Mouse (Mus musculus): ENCODE measurements around the gene Ceacam11. TPM values are rescaled to one million over a fixed set of nuclear protein-coding genes. Genes with fewer than 3 reads are reported as not detected.
"Not testable (repeated sequence)": the region's sequence is repeated elsewhere in the genome, so short reads cannot be mapped to it uniquely, and the experiment has no call there.

Ceacam11 gene
- total RNA-seq (2014; fragmentation: Nextera tagmentation) (not detected in 2 replicates), total RNA-seq (2017) (not detected in 2 replicates), polyA plus RNA-seq (2012) (not detected in 2 replicates)

DNA sequence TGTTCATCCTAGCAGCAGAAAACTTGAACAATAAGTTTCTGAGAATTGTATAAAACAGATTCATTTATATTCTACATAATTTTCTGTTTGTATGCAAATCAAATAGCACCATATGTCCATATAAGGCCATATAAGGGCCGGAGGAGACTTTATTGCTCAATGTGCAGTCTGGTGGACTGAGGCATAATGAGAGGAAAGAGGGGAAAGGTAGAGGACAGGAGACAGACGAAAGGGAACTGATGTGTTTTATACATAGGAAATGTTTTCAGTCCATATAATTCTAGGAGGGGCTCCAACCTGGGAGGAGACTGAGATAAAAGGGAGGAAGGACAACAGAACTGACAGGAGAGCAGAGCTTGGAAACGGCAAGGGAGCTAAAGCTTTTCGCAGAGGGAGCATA lies at the start of gene Ceacam11:
Gene Ceacam11 (plus strand): TSS at position 301 of the 400 bp plus-strand sequence.
- Histone ChIP-seq H3K4me1 (ENCODE audit: insufficient read depth, low read depth, low read length) (no peaks in the 10 kb centered on the region), H3K9me3 (replicated peaks) (no peaks in the 10 kb centered on the region), H3K27me3 (ENCODE audit: insufficient read depth, low read length) (no peaks in the 10 kb centered on the region)

DNA sequence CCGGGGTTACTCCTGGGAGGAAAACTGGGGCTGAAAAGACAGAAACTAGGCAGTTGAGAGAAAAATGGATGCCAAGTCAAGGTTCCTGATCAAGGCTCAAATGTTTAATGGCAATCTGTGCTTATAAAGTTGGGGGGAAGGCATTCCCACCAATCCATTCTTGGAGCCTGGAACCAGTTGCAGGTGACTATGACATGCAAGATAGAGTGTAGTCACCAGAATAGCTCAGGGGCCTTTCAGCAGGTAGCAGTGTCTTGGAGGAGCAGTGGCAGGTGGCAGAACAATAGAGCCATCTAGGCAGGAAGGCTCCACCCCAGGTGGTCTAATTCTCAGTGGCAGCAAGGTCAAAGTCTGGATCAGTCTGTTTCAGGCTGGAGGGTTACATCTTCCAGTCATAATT lies 29.2 kb downstream of the Ceacam11 start:
- H3K36me3 ChIP-seq (replicated peaks); H3K4me3 ChIP-seq (ENCODE audit: low read depth, low read length); H3K9me3 ChIP-seq (replicated peaks); H3K27me3 ChIP-seq (ENCODE audit: insufficient read depth, low read length); H3K4me1 ChIP-seq (ENCODE audit: insufficient read depth, low read depth, low read length); ATAC-seq (ENCODE audit: extremely low read depth, insufficient number of reproducible peaks, low FRiP score, poor library complexity, severe bottlenecking); DNase-seq (ENCODE audit: low spot score): not testable (repeated sequence)

More for the DNA sequence above, at the start of gene Ceacam11:
- ATAC-seq (ENCODE audit: extremely low read depth, insufficient number of reproducible peaks, low FRiP score, poor library complexity, severe bottlenecking), result no peak
- DNase-seq (ENCODE audit: low spot score), result no peak
- TF ChIP-seq POLR2AphosphoS5 (IDR thresholded peaks at IDR 0.05; ENCODE audit: insufficient replicate concordance, low read depth, low read length), result no peak
- no peak for TF ChIP-seq CTCF (IDR thresholded peaks at IDR 0.05; ENCODE audit: low read depth, low read length)
- no peak for TF ChIP-seq GATA1 (IDR thresholded peaks at IDR 0.05; ENCODE audit: borderline replicate concordance, low read length)
- TF ChIP-seq TAL1 (conservative IDR thresholded peaks at IDR 0.05; ENCODE audit: low read depth, low read length), result no peak
- TF ChIP-seq GATA2 (IDR thresholded peaks at IDR 0.05; ENCODE audit: borderline replicate concordance, low read depth, low read length), result no peak
- Histone ChIP-seq H3K4me3 (ENCODE audit: low read depth, low read length) (no peak within 1 kb of the TSS), H3K36me3 (replicated peaks) (no peaks in the 10 kb centered on the region)

DNA sequence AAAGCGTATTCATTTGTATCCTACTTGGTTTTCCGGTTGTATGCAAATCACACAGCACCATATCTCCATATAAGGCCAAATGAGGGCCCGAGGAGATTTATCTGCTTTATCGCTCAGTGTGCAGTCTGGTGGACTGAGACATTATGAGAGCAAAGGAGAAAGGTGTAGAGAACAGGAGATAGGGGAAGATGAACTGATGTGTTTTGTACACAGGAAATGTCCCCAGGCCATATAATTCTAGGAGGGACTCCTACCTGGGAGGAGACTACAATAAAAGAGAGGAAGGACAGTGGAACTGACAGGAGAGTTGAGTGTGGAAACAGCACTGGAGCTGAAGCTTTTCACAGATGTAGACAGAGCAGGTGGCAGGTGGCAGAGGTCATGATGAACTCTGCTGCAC lies 37.7 kb downstream of the Ceacam11 start, which contains the start of gene Ceacam13:
Gene Ceacam13 (plus strand): TSS at position 301 of the 400 bp plus-strand sequence.
- TF ChIP-seq CTCF (IDR thresholded peaks at IDR 0.05; ENCODE audit: low read depth, low read length), result no peak
- no peak for TF ChIP-seq GATA2 (IDR thresholded peaks at IDR 0.05; ENCODE audit: borderline replicate concordance, low read depth, low read length)
- no peak for TF ChIP-seq TAL1 (conservative IDR thresholded peaks at IDR 0.05; ENCODE audit: low read depth, low read length)
- no peak for TF ChIP-seq GATA1 (IDR thresholded peaks at IDR 0.05; ENCODE audit: borderline replicate concordance, low read length)
- no peak for TF ChIP-seq POLR2AphosphoS5 (IDR thresholded peaks at IDR 0.05; ENCODE audit: insufficient replicate concordance, low read depth, low read length)
- no peaks in the 10 kb centered on the region for H3K27me3 ChIP-seq (ENCODE audit: insufficient read depth, low read length)
- H3K9me3 ChIP-seq (replicated peaks), result no peaks in the 10 kb centered on the region
- ATAC-seq (ENCODE audit: extremely low read depth, insufficient number of reproducible peaks, low FRiP score, poor library complexity, severe bottlenecking), result no peak
- H3K4me3 ChIP-seq (ENCODE audit: low read depth, low read length), result no peak within 1 kb of the TSS
- H3K4me1 ChIP-seq (ENCODE audit: insufficient read depth, low read depth, low read length), result no peaks in the 10 kb centered on the region
- DNase-seq (ENCODE audit: low spot score), result no peak
- no peaks in the 10 kb centered on the region for H3K36me3 ChIP-seq (replicated peaks)

Other genes with a start within 250 kb of the Ceacam11 start
- gene Ceacam14, start 159.5 kb upstream of the Ceacam11 start, total RNA-seq (2014; fragmentation: Nextera tagmentation), result not detected in 2 replicates
- not detected in 2 replicates for gene Ceacam14, start 159.5 kb upstream of the Ceacam11 start, total RNA-seq (2017)
- gene Ceacam14, start 159.5 kb upstream of the Ceacam11 start, polyA plus RNA-seq (2012), result not detected in 2 replicates
- not detected in 2 replicates for gene Gm5155, start 100.4 kb upstream of the Ceacam11 start, total RNA-seq (2014; fragmentation: Nextera tagmentation)
- 0.05 and 0.12 TPM in 2 replicates for gene Gm5155, start 100.4 kb upstream of the Ceacam11 start, total RNA-seq (2017)
- not detected in 2 replicates for gene Gm5155, start 100.4 kb upstream of the Ceacam11 start, polyA plus RNA-seq (2012)
- not detected in 2 replicates for gene Ceacam13, start 37.8 kb downstream of the Ceacam11 start, total RNA-seq (2014; fragmentation: Nextera tagmentation)
- not detected in 2 replicates for gene Ceacam13, start 37.8 kb downstream of the Ceacam11 start, total RNA-seq (2017)
- gene Ceacam13, start 37.8 kb downstream of the Ceacam11 start, polyA plus RNA-seq (2012), result not detected in 2 replicates
- gene Ceacam12, start 93.8 kb downstream of the Ceacam11 start, total RNA-seq (2014; fragmentation: Nextera tagmentation), result not detected in 2 replicates
- 0.16 TPM in 1 of 2 replicates, not detected in the other for gene Ceacam12, start 93.8 kb downstream of the Ceacam11 start, total RNA-seq (2017)
- gene Ceacam12, start 93.8 kb downstream of the Ceacam11 start, polyA plus RNA-seq (2012), result not detected in 2 replicates
- not detected in 2 replicates for gene Igfl3, start 204.4 kb downstream of the Ceacam11 start, total RNA-seq (2014; fragmentation: Nextera tagmentation)
- gene Igfl3, start 204.4 kb downstream of the Ceacam11 start, total RNA-seq (2017), result not detected in 2 replicates
- gene Igfl3, start 204.4 kb downstream of the Ceacam11 start, polyA plus RNA-seq (2012), result not detected in 2 replicates